29 mouse cellular contexts compared by ENCODE assay signal in the genomic region with DNA sequence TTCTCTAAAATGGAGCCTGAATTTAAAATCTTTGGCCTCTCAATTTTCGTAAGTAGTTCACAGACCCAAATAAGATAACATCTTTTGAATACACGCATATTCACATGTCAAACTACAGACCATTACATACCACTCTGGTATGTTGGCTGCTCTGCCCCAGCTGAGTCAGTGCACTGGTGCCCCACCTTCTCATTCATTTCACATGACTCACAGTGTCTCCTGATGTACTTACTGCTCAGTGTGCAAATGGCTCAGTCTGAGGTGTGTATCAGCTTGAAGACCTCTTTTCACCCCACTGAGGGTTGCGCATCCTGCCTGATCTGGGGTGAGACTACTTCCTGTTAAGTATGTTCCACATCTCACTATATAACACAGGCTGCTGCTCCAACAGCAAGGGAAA. TPM values are rescaled to one million over a fixed set of nuclear protein-coding genes. Genes with fewer than 3 reads are reported as not detected.
DNase-seq lines count a peak whose midpoint lies in the region; ATAC-seq and TF ChIP-seq lines count a peak whose summit lies in the region.
"Had no signal": no experiment of that assay in that cellular context is flagged by ENCODE, and none has a peak within 500 bp of the region (broad histone marks: within the 10 kb centered on the region; RNA-seq: fewer than 3 reads in every experiment).

No protein-coding gene starts in this region.

- no peaks in the 10 kb centered on the region for H3K79me2 ChIP-seq in C2C12 (ENCODE audit: control insufficient read depth, insufficient read depth)

- no peak overlapping the region for H3K27ac ChIP-seq in stomach, postnatal 0 days (replicated peaks)
- H3K27ac ChIP-seq in forebrain, embryonic 13.5 days: no peak overlapping the region
- H3K27ac ChIP-seq: embryonic facial prominence, embryonic 10.5 days; hindbrain, embryonic 12.5 days; layer of hippocampus, adult 2 months; liver, embryonic 14.5 days; midbrain, embryonic 15.5 days had no signal

- POLR2A ChIA-PET in Patski (lab: Charles Lee): interaction anchor here (0.6 kb wide), 1 partner anchor 1792 kb away, joined by 3 read pairs; no protein-coding TSS in a partner anchor

- no peaks in the 10 kb centered on the region for H3K36me3 ChIP-seq in C2C12 (ENCODE audit: control insufficient read depth, insufficient read depth)
- no peaks in the 10 kb centered on the region for H3K36me3 ChIP-seq in stomach, postnatal 0 days (ENCODE audit: control insufficient read depth, insufficient read depth, low read length)
- H3K36me3 ChIP-seq in forebrain, embryonic 13.5 days (ENCODE audit: poor library complexity, severe bottlenecking): no peaks in the 10 kb centered on the region
- H3K36me3 ChIP-seq: embryonic facial prominence, embryonic 10.5 days; hindbrain, embryonic 12.5 days; midbrain, embryonic 15.5 days had no signal

- no peak overlapping the region for H3K4me3 ChIP-seq in C2C12 (ENCODE audit: insufficient read depth, poor library complexity, severe bottlenecking)
- H3K4me3 ChIP-seq in stomach, postnatal 0 days (ENCODE audit: low read depth, low read length): no peak overlapping the region
- no peak overlapping the region for H3K4me3 ChIP-seq in forebrain, embryonic 13.5 days
- H3K4me3 ChIP-seq: embryonic facial prominence, embryonic 10.5 days; hindbrain, embryonic 12.5 days; layer of hippocampus, adult 2 months; midbrain, embryonic 15.5 days had no signal

- no peaks in the 10 kb centered on the region for H3K4me1 ChIP-seq in stomach, postnatal 0 days (replicated peaks; ENCODE audit: control insufficient read depth, insufficient read depth)
- H3K4me1 ChIP-seq in forebrain, embryonic 13.5 days: no peaks in the 10 kb centered on the region
- H3K4me1 ChIP-seq: embryonic facial prominence, embryonic 10.5 days; hindbrain, embryonic 12.5 days; midbrain, embryonic 15.5 days had no signal

- H3ac ChIP-seq in C2C12 (ENCODE audit: control insufficient read depth, insufficient read length, low read depth): no peak overlapping the region

- WGBS in stomach, postnatal 0 days: 67% methylated on average over 3 of the region's 3 CpGs
- WGBS in forebrain, embryonic 13.5 days: 93% methylated on average over 3 of the region's 3 CpGs

- no peak overlapping the region for H3K9ac ChIP-seq in stomach, postnatal 0 days (ENCODE audit: low read length)
- H3K9ac ChIP-seq in forebrain, embryonic 13.5 days: no peak overlapping the region
- H3K9ac ChIP-seq: hindbrain, embryonic 12.5 days; liver, embryonic 14.5 days; midbrain, embryonic 15.5 days had no signal

- CTCF ChIA-PET in Patski (lab: Charles Lee): interaction anchor here (1.0 to 1.8 kb wide), 4 partner anchors 10 to 76 kb away, joined by 3 to 8 read pairs (median 6); no protein-coding TSS in a partner anchor

- H3K79me3 ChIP-seq in C2C12 (ENCODE audit: low read depth): no peaks in the 10 kb centered on the region

- TF ChIP-seq CTCF in C2C12 (IDR thresholded peaks at IDR 0.05; ENCODE audit: control insufficient read depth, insufficient read depth, insufficient read length): no peak
- TF ChIP-seq CTCF in Patski (IDR thresholded peaks at IDR 0.05): no peak
- no peak for TF ChIP-seq CTCF in stomach, postnatal 0 days (IDR thresholded peaks at IDR 0.05; ENCODE audit: low read depth)

- in situ Hi-C loops in Patski (cut with MboI; ENCODE audit: low pct_unique_long_range_greater_than_20kb): no loop called here

- H3K27me3 ChIP-seq in C2C12 (ENCODE audit: control insufficient read depth, insufficient read depth, insufficient read length) (no peaks in the 10 kb centered on the region), Patski (no peaks in the 10 kb centered on the region)
- no peaks in the 10 kb centered on the region for H3K27me3 ChIP-seq in stomach, postnatal 0 days (ENCODE audit: control insufficient read depth, insufficient read depth, low read length)
- no peaks in the 10 kb centered on the region for H3K27me3 ChIP-seq in forebrain, embryonic 13.5 days
- H3K27me3 ChIP-seq: hindbrain, embryonic 12.5 days; midbrain, embryonic 15.5 days had no signal

- no peak for TF ChIP-seq EP300 in stomach, postnatal 0 days (optimal IDR thresholded peaks at IDR 0.05)

- no peaks in the 10 kb centered on the region for H3K9me3 ChIP-seq in stomach, postnatal 0 days (ENCODE audit: control insufficient read depth, low read length)
- no peaks in the 10 kb centered on the region for H3K9me3 ChIP-seq in forebrain, embryonic 13.5 days (replicated peaks)
- H3K9me3 ChIP-seq: embryonic facial prominence, embryonic 10.5 days; hindbrain, embryonic 12.5 days; midbrain, embryonic 15.5 days had no signal

- H3K4me2 ChIP-seq in stomach, postnatal 0 days (replicated peaks; ENCODE audit: low read depth): no peak overlapping the region
- no peak overlapping the region for H3K4me2 ChIP-seq in forebrain, embryonic 13.5 days
- H3K4me2 ChIP-seq: hindbrain, embryonic 12.5 days; midbrain, embryonic 15.5 days had no signal

- peak; percentile 94 for ATAC-seq in Patski
- ATAC-seq in stomach, postnatal 0 days (ENCODE audit: low FRiP score, low TSS enrichment): peak; percentile 93
- no peak for ATAC-seq in forebrain, embryonic 13.5 days
- ATAC-seq: CD4-positive, CD25-positive, alpha-beta regulatory T cell, adult 4 months; forebrain, embryonic 14.5 days; midbrain, embryonic 15.5 days had no signal

- DNase-seq in thymus, postnatal 0 days (ENCODE audit: low spot score): peak; percentile 22
- no peak for DNase-seq in thymus, postnatal 10 days (ENCODE audit: low spot score in 2 of 2)
- DNase-seq in Patski (ENCODE audit: low read depth, low spot score): peak; percentile 76
- DNase-seq in stomach, postnatal 0 days (ENCODE audit: low spot score): peak; percentile 40
- no peak for DNase-seq in heart, postnatal 4 days
- DNase-seq: cerebellum, adult 9-10 months; kidney, adult 8-10 months; kidney, postnatal 14 days; layer of hippocampus, postnatal 36 days; right cerebral cortex, postnatal 4 days had no signal

TF ChIP-seq in C2C12, 6 proteins besides CTCF, POLR2A, EP300 and RAD21:
- TF ChIP-seq MAX (IDR thresholded peaks at IDR 0.05) (peak; percentile 50), FOSL1 (IDR thresholded peaks at IDR 0.05; ENCODE audit: insufficient read depth, low read length, poor library complexity, severe bottlenecking) (peak; percentile 97), CEBPB (IDR thresholded peaks at IDR 0.05; ENCODE audit: low read depth) (peak; percentile 21), USF1 (IDR thresholded peaks at IDR 0.05; ENCODE audit: low read depth) (no peak), MYOG (IDR thresholded peaks at IDR 0.05; ENCODE audit: control insufficient read depth, extremely low read depth, insufficient read length) (no peak), MYOD1 (IDR thresholded peaks at IDR 0.05; ENCODE audit: control insufficient read depth, insufficient read length, low read depth) (peak; percentile 42)

RNA-seq across cellular contexts. Expression of a gene that starts 7.8 kb away (rescaled TPM):
- polyA plus RNA-seq in thymus, postnatal 0 days (2015; fragmentation: Nextera tagmentation; extraction: Ambion mirVana): not detected in 2 replicates
- polyA plus RNA-seq in C2C12 (2012; fragmentation: generic; extraction: Trizol) (not detected), Patski (2021) (not detected)
- not detected in 2 replicates for polyA plus RNA-seq in stomach, postnatal 0 days (2015; fragmentation: Nextera tagmentation; extraction: Ambion mirVana)
- not detected in 2 replicates for polyA plus RNA-seq in forebrain, embryonic 13.5 days (2015; fragmentation: Nextera tagmentation; extraction: Ambion mirVana)
- not detected for total RNA-seq in heart, postnatal 4 days (2021)
- total RNA-seq: adrenal gland, adult 18-20 months; common myeloid progenitor, adult 5-6 weeks; ES-E14; gastrocnemius, postnatal 4 days; heart, postnatal 10 days; layer of hippocampus, adult 2 months; layer of hippocampus, postnatal 36 days; left cerebral cortex, postnatal 25 days; megakaryocyte-erythroid progenitor cell, adult 5-6 weeks had no signal
- polyA plus RNA-seq: CD4-positive, CD25-positive, alpha-beta regulatory T cell, adult 4 months; embryonic facial prominence, embryonic 10.5 days; forebrain, embryonic 14.5 days; hindbrain, embryonic 12.5 days; limb, embryonic 14.5 days; liver, embryonic 14.5 days; lung, embryonic 16.5 days; midbrain, embryonic 15.5 days; testis, adult 2 months had no signal

RNA-seq across cellular contexts. Expression of a gene that starts 24.8 kb away (rescaled TPM):
- not detected in 2 replicates for polyA plus RNA-seq in thymus, postnatal 0 days (2015; fragmentation: Nextera tagmentation; extraction: Ambion mirVana)
- not detected for polyA plus RNA-seq in C2C12 (2012; fragmentation: generic; extraction: Trizol)
- polyA plus RNA-seq in Patski (2021): not detected
- not detected in 2 replicates for polyA plus RNA-seq in stomach, postnatal 0 days (2015; fragmentation: Nextera tagmentation; extraction: Ambion mirVana)
- polyA plus RNA-seq in forebrain, embryonic 13.5 days (2015; fragmentation: Nextera tagmentation; extraction: Ambion mirVana): not detected in 2 replicates
- total RNA-seq in heart, postnatal 4 days (2021): not detected
- total RNA-seq: adrenal gland, adult 18-20 months; common myeloid progenitor, adult 5-6 weeks; ES-E14; gastrocnemius, postnatal 4 days; heart, postnatal 10 days; layer of hippocampus, adult 2 months; layer of hippocampus, postnatal 36 days; left cerebral cortex, postnatal 25 days; megakaryocyte-erythroid progenitor cell, adult 5-6 weeks had no signal
- polyA plus RNA-seq: CD4-positive, CD25-positive, alpha-beta regulatory T cell, adult 4 months; forebrain, embryonic 14.5 days; hindbrain, embryonic 12.5 days; limb, embryonic 14.5 days; liver, embryonic 14.5 days; lung, embryonic 16.5 days; midbrain, embryonic 15.5 days had no signal

RNA-seq across cellular contexts. Expression of a gene that starts 59.5 kb away (rescaled TPM):
- polyA plus RNA-seq in thymus, postnatal 0 days (2015; fragmentation: Nextera tagmentation; extraction: Ambion mirVana): 0.49 TPM in 2 replicates
- polyA plus RNA-seq in C2C12 (2012; fragmentation: generic; extraction: Trizol) (0.04 TPM), Patski (2021) (0.03 TPM)
- 0.21 and 0.36 TPM in 2 replicates for polyA plus RNA-seq in stomach, postnatal 0 days (2015; fragmentation: Nextera tagmentation; extraction: Ambion mirVana)
- 0.08 and 0.09 TPM in 2 replicates for polyA plus RNA-seq in forebrain, embryonic 13.5 days (2015; fragmentation: Nextera tagmentation; extraction: Ambion mirVana)
- total RNA-seq in heart, postnatal 4 days (2021): under 1 TPM; 0.18 to 0.31 TPM
- total RNA-seq: megakaryocyte-erythroid progenitor cell, adult 5-6 weeks had no signal
- polyA plus RNA-seq: CD4-positive, CD25-positive, alpha-beta regulatory T cell, adult 4 months; midbrain, embryonic 15.5 days had no signal

Comparison
In these comparisons a context has a peak if more than half of its experiments do, and no peak if none do; other contexts are left out.
1. DNase-seq: peak in thymus, postnatal 0 days (single experiment), Patski (single experiment) and stomach, postnatal 0 days (single experiment); none in thymus, postnatal 10 days (0 of 2) and heart, postnatal 4 days (single experiment).